Mouse (Mus musculus) T-cell, adult 2 months (primary cell): ENCODE data around the gene 4921536K21Rik.

Experiments used
- DNase-seq: peaks from one replicate; pipeline ENCODE4 v3.0.0; 2022; ENCODE audit warnings: low spot score

Gene 4921536K21Rik

DNA sequence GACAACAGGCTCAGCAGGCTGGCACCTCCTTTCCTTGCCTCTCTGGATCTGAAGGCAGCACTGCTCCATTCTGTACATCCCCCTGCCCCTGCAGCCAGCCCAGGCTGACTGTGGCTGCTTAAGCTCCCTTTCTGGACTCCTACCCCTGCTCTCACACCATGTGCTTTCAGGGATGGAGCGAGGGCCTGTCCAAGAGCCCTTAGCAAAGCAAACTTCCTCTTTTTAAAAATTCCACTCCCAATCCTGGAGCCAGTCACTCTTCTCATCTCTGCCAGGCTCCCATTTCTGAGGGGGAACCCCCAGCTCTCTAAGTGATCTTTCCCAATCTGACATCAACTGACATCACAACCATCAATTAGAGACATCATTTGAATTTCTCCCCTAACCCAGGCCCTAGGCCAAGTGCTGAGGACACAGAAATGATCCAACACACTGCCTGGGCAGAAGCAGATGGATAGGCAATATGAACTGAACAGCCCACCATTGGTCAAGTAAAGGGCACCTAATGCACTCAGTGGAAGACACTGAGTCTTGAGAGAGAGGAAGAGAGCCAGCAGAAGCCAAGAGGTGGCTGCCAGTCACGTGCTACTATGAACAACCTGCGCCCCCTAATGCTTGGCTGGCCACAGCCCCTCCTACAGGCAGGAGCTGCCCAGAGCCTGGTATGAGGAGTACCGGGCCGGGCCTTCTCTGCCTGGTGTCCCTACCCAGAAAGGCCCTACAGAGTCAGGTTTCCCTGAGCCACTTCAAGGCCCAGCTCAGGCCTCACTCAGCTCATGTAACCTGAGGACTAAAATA is 15.8 kb upstream of the 4921536K21Rik start:
- no peak for DNase-seq

DNA sequence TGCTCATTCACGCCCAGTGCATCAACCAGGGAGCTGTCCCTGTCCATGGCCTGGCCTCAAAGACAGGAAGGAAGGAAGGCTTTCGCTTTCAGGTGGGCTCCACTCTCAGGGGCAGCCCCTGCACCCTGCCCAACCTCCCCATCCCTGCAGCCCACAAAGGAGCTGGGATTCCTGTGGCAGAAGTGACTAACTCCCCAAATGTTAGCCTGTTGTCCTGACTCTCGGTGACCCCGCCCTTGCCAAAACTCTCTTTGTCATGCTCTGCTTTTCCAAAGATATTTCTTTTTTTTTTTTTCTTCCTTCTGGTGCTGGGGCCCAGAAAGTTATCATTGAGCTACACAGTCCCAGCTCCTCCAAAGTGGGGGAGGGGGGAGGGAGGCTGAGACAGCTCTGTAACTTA is 14.3 kb upstream of the 4921536K21Rik start:
- DNase-seq: no peak

DNA sequence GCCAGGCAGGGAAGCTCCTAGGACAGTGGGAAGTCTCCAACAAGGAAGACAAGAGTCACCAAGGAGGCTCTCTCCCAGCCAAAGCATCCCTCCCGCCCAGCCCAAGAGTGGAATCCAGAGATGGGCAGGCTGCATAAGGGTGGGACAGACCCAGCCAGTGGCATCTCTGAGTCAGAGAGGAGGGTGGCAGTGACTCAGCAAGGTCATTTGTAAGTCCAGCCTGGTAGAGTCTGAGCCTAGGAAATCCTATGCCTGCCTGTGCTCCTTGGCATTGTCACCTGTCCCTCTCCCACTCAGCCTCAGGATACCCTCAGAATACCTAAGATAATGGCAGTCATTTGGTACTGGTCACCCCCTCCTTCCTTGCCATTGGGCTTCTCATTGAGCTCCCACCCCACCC is 10.5 kb upstream of the 4921536K21Rik start:
- DNase-seq: no peak

DNA sequence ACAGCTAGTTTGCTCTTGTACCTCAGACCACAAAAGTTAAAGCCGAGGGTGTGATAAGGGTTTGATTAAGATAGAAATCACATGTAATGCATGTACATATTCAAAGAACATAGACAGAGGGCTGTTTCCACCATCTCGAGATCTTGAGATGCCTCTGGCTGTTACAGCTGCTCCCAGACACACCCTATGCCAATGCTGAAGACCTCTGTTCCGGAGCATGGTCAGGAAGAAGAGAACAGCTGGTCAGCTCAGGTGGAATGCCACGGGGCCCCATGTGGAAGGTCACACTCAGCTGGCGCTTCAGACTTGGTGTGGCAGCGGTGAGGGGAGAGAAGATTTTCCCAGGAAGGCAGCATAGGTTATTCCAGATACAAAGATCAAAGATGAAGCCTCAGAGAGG is 9.8 kb upstream of the 4921536K21Rik start:
- no peak for DNase-seq

DNA sequence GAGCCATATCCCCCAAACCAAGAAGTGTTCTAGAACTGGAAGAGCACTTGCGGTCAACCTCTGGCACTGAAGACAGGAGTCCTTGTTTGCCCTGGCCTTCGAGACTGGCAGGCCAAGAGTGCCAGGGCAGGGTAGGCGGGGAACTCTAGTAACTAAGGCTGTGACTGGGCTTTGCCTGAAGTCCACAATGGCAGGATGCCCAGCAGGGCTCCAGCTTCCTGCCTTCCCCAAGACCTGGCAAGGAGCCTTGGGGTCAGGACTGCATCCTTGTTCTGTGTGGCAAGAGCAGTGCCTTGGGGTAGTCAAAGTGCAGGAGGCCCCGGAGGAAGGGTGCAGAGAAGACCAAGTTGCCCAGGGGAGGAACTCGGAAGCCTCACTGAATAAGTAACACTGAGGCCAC is 8.1 kb upstream of the 4921536K21Rik start:
- no peak for DNase-seq

DNA sequence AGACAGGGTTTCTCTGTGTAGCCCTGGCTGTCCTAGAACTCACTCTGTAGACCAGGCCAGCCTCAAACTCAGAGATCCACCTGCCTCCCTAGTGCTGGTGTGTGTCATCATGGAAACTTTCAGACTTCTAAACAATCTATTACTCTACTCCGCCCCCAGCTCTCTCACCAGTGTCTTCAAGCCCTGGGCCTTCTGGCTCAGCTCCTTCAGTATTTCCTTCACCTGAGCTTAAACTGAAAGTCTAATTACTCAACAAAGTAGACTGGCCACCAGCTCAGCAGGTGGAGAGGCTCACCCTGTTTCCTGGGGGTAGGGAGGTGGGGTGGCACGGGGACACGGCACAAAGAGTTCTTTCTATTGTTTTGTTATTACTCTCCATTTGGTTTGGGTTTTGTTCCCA is 7.6 kb upstream of the 4921536K21Rik start:
- DNase-seq: no peak

DNA sequence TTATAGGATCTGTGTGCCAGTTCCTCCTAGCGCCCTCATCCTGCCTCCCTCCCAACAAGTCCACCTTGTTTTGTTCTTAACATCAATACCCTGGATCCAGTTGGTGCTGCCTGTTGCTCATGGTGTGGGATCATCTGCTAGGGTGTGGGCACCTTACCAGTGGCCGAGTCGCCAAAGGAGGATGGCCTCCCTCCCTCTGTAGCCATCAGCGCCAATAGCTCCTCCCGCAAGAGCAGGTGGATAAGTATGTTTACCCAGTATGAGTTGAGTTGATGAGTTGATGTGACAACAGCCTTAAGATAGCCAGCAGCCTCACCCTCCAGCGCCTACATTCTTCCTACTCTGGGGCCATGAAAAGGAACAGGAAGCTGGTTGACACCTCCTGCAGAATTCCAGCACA is 5.4 kb upstream of the 4921536K21Rik start:
- no peak for DNase-seq

DNA sequence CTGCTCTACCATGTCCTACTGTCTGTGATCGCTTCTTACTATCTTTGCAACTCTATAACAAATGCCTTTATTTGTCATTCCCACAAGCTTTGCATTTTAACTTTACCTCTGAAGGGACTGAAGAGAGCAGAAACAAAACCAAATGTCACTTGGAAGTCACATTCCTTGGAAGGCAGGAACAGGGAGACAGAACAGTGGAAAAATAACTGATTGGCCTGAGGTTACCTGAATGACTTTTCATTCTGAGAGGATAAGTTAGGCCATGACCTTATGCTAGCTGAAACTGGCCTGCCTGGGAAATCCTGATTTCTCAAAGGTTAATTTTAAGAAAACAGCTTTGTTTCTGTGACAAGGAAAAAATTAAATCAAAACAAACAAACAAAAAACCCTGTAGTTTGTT is 1.0 kb upstream of the 4921536K21Rik start:
- no peak for DNase-seq

DNA sequence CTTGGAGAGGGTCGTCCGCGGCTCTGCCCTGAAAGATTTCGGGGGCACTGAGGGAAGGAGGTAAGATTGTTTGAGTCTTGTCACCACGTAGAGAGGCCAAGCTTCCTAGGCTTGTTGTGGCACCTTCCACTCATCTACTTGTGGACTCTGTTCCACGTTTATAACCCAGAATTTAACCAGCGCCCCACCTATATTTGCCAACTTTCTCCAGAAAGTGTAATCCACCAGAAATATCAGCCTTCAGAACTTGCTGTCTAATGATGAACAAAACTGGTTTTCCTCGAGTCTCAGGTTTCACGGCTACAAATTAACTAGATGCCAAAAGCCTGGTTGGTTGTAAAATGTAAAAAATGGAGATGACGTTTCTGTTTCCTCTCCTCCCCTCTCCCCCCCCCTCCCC is 560 bp upstream of the 4921536K21Rik start:
- DNase-seq: no peak

DNA sequence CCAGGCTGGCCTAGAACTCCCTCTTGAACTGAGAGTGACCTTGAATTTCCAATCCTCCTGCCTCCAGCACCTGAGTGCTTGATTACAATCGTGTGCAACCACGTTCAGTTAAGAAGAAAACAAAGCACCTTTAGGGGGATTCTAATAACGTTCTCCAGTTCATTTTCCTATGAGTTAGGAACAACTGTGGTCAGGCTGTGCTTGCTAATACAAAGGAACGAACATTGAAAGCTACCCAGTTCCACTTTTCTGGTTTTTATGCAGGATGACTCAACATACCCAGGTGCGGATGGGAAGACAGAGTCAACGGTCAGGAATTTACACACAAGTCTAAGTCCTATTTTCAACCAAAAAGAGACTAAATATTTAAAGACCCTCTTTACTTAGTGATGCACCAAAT is 928 bp downstream of the 4921536K21Rik start:
- no peak for DNase-seq

DNA sequence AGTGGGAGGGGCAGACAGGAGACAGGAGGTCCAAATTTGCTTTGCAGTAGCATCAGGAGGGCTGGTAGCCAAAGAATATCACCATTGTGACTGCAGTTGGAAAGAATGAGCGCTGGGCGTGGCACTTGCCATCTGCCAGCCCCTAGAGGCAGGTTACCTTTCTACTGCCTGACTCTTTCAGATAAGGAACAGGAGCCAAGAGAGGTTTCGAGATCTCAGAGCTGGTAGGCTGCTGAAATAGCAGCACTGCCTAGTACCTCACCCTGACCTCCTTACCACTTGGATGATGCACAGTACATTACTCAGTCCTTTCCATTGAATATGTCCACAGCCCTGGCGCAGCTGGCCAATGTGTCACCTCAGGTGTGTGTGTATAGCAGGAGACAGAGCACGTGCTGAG is 7.6 kb downstream of the 4921536K21Rik start:
- no peak for DNase-seq

DNA sequence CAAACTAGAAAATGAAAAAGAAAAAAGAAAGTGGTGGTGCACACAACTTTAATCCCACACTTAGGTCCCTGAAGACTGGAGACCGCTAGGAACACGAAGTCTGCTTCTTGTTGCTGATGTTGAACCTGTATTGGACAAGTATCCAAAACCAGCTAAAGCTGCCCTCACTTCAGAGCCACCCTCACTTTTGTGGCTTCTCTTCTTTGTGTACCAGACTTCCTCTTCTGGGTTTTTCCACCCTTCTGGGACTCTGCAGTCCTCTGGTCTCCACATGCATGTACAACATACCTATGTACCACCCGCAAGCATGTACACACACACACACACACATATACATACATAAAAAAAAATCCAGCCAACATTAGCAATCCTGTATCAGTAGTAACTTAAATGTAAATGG is 11.2 kb downstream of the 4921536K21Rik start:
- no peak for DNase-seq

DNA sequence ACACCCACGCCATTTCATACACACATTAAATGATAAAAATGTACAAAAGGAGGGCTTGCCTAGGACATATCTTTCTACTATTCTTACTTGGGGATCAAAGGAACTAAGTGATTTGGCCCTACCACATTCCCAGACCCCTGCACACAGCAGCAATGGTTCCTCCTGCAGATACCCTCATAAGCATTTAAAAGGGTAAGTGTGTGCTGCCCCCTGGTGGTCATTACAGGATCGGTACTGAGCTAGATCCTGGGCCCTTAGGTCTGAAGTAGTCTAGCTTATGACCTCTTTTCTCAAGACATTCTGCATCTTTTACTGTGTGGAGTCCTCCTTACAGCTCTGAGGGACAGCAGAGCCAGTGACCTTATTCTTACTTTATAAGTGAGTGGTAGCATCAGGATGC is 15.1 kb downstream of the 4921536K21Rik start:
- DNase-seq: peak; percentile 57

DNA sequence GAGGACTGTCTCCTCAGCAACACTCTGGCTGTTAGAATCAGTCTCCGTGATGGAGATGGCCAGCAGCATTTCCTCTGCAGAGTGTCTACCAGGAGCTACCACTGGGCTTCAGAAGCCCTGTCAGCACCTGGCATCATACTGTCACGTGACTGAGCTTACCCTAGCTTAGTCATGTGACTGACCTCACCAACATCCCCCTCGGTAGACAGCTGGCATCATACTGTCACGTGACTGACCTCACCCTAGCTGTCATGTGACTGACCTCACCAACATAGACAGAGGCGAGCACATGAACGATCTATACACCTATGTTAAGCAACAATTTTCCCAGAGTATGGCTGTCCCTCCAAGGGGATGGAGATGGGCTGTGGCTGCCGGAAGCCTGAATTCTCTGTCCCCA is 16.2 kb downstream of the 4921536K21Rik start:
- no peak for DNase-seq

DNA sequence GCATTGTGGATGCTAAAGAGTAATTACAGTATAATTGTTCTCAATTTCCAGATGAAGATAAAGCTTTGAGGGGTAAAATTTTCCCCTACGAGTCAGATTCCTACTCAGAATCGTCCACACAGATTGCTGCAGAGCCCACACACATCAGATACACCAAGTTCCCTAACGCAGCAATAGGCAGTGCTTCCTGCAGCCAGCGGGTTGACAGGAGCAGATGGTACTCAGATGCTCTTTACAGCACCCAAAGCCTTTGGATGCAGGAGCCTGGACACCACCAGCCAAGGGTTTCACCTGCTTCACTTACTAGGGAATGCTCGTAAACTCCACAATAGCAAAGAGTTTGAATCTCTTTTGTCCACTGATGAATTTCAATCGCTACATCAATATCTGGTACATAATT is 18.5 kb downstream of the 4921536K21Rik start:
- no peak for DNase-seq

DNA sequence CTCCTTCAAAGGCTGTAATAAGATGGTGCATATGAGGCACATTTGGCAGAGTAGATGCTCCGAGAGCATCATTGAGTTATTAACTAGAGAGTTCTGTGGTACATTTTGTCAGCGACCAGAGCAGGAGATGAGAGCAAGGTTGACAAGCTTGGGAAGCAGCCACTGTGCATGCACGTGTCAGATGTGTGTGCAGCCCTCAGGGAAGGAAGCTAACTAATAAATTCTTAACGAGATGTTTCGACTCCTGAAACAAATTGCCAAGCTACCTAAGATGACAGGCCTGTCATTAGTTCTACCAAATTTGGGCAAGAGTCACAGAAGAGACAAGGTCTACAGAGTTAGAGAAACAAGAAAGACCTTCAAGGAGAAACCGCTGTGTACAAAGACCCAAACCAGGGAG is 30.6 kb downstream of the 4921536K21Rik start:
- DNase-seq: no peak

DNA sequence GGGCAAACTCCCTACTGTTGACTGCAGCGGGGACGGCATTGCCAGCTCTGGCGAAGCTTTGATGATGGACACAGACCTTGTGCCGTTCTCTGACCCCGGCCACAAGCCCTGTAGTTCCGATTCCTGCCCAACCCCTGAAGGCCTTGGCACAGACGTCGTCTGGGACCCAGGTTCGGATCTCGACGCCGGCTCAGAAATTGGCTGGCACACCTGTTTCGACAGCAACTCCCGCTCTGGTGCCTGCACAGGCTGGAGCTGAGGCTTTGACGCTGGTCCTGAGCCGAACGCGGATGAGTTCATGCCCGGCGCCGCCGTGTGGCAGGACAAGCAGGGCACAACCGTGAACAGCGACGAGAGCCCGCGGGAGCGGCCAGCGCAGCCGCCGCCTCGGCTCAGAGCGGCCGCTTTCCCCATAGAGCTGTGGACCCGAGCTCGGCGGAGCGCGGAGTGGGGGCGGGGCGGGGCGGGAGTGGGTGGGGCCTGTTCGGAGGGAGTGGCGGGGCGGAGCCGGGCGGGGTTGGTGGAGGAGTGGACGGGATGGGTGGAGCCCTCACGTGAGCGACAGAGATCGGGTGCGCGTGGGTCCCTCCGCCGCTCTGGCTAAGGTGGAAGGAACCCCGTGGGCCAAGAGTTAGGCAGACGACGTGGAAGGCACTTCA is 31.3 kb downstream of the 4921536K21Rik start, which contains the start of gene Osbp2:
TSS of gene Osbp2 (minus strand) at position 450 of the 659 bp plus-strand sequence.
- peak; percentile 50 for DNase-seq

DNA sequence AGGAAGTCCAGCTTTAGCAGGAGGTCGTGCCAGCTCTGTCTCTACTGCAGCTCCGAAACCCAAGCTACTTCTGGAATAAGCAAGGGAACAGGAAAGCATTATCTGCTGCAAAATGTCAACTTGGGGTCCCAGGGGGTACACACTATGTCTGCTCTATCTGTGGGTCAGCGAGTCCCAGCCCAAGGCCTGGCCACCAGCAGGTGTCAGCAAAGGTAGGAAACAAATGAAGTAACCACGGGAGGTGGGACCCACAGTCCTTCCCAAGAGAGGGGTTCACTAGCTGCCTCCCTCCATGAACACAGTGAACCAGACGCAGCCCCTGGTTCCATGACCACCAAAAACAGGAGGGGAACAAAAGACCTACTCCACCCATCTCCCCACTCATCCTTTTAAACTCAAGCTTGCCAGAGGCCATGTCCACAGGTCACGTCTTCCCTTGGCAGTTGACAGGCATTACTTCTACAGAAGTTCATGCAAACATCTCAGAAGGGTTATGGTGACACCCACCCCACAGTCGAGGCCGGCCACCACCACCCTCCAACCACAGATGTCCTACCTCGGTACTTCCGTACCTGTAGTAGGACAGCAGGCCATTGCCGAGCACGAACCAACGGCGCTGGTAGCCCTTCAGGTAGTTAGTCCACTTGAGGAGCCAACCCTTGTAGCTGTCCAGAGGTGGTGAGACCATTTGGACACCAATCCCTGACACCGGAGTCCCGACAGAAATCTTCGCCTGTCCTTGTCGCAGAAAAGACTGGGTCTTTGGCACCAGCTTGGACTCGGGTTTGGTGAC is 32.0 kb downstream of the 4921536K21Rik start:
- DNase-seq: no peak

DNA sequence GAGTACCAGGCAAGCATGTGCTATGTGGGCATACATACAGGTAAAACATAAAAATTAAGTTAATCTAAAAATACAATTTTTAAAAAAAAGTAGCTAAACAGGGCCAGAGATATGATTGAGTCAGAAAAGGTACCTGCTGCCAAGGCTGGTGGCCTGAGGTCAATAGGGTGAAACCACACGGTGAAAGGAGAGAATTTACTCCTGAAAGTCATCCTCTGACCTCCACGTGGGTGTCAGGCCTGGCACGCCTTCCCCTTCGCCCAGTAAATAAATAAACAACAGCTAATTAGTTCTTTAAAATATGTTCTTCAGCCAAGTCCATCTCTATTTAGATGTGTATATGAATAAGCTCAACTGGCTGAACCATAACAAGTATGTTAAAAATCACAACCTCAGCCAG is 34.5 kb downstream of the 4921536K21Rik start:
- no peak for DNase-seq

DNA sequence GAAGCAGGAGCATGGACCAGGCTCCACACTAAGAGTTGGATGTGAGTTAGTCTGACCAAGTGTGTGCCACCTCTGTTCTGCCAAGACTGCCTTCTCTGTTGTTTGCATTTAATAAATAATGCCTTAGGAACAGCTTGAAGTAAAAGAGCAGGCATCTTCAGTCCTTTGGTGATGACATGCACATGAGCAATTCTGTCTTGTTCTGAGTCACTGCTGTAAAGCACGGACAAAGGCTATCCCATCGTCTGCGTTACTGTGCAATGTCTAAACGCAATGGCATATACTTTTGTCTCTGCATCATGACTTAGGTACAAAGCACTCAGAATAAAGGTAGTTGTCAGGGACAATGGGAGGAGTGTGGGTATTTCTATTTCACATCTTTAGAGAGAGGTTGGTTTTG is 35.1 kb downstream of the 4921536K21Rik start:
- DNase-seq: no peak

DNA sequence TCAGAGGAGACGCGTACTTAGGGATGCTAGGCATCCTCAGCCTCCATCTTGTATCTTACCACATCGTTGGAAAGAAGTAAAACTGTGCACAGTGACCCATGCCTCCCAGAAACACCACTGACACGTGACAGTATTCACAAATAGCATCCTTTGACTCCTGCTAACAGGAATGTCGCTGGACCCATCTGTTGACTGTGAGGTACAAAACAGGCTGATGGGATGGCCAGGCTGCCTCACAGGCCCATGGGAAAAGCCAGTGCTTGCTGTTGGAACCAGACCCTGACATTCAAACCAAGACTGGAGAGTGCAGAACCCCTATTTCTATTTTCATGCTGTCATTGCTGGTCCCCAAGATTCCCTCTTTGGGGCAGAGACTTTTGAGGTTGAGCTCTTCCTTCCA is 37.0 kb downstream of the 4921536K21Rik start:
- no peak for DNase-seq

DNA sequence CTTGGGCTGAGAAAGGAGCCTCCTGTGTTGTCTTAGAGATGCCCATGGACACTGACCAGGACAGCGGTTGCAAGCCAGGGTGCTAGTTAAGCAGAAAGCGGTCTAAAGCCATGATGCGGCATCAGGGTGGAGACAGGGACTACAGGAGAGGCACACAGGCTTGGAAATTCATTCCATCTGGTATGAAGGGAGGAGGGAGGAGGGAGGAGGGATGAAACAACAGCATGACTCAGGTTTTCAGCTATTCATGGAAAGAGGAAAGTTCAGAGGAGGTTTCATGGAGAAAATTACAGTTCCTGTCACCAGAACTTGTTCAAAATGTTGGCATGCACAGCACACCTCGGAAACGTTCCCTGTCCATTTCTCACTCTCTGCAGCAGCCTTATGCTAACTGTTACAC is 39.1 kb downstream of the 4921536K21Rik start:
- DNase-seq: no peak

DNA sequence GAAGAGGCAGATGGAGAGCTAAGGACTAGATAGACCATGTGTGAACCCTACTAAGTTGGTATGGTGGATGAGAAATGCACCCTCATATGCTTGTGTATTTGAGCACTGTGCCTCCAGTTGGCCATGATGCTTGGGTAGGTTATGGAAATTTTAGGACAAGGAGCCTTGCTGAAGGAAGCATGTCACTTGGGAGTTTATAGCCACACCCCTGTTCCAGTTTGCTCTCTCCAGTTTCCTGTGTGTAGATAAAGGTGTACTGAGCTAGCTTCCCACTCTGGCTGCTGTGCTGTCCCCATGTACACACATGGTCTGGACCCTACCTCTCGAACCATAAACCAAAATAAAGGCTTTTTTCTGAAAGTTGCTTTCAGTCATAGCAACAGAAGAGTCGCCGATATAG is 40.7 kb downstream of the 4921536K21Rik start:
- DNase-seq: no peak
